Mouse (Mus musculus): Measurements from ENCODE around the gene Loxl4. TPM values are rescaled to one million over a fixed set of nuclear protein-coding genes. Genes with fewer than 3 reads are reported as not detected.

The Loxl4 gene
- polyA plus RNA-seq, 1 experiment from 2014 or later: 0.43 TPM

- Histone ChIP-seq H3K4me1 (replicated peaks) (no peaks in the 10 kb centered on the region), H3K27me3 (no peaks in the 10 kb centered on the region), H3K9ac (replicated peaks) (no peak overlapping the region), H3K9me3 (no peaks in the 10 kb centered on the region), H3K36me3 (peaks cover 16% of the 10 kb centered on the region; the same call in 1 of the 2 replicates), H3K4me3 (replicated peaks) (no peak overlapping the region), H3K4me2 (no peak overlapping the region), H3K27ac (no peak overlapping the region)
- no peak for ATAC-seq (ENCODE audit: insufficient number of reproducible peaks, insufficient read depth, low FRiP score, low TSS enrichment, low read depth)
- 98% methylated on average over 4 of the region's 4 CpGs for WGBS
Measured at GRCm38 (mm10) chr19:42566283-42567019, 46.2 kb downstream of the Loxl4 start.

- Histone ChIP-seq H3K27ac (no peak overlapping the region), H3K36me3 (peaks cover 16% of the 10 kb centered on the region; the same call in 1 of the 2 replicates), H3K4me2 (no peak overlapping the region), H3K9me3 (no peaks in the 10 kb centered on the region), H3K4me3 (replicated peaks) (no peak overlapping the region), H3K27me3 (no peaks in the 10 kb centered on the region), H3K4me1 (replicated peaks) (no peaks in the 10 kb centered on the region), H3K9ac (replicated peaks) (no peak overlapping the region)
- WGBS: 90% methylated on average over 3 of the region's 3 CpGs
- ATAC-seq (ENCODE audit: insufficient number of reproducible peaks, insufficient read depth, low FRiP score, low TSS enrichment, low read depth): no peak
Measured at GRCm38 (mm10) chr19:42563726-42564270, 48.8 kb downstream of the Loxl4 start.

- no peak overlapping the region for H3K9ac ChIP-seq (replicated peaks)
- H3K9me3 ChIP-seq: no peaks in the 10 kb centered on the region
- no peak overlapping the region for H3K4me3 ChIP-seq (replicated peaks)
- WGBS: 90% methylated on average over 3 of the region's 3 CpGs
- ATAC-seq (ENCODE audit: insufficient number of reproducible peaks, insufficient read depth, low FRiP score, low TSS enrichment, low read depth): no peak
- H3K4me2 ChIP-seq: no peak overlapping the region
- no peak overlapping the region for H3K27ac ChIP-seq
- H3K27me3 ChIP-seq: no peaks in the 10 kb centered on the region
- peaks cover 16% of the 10 kb centered on the region; the same call in 1 of the 2 replicates for H3K36me3 ChIP-seq
- no peaks in the 10 kb centered on the region for H3K4me1 ChIP-seq (replicated peaks)
Measured at GRCm38 (mm10) chr19:42562981-42563380, 49.6 kb downstream of the Loxl4 start.

- peaks cover 16% of the 10 kb centered on the region; the same call in 1 of the 2 replicates for H3K36me3 ChIP-seq
Measured at GRCm38 (mm10) chr19:42561991-42562390, 50.6 kb downstream of the Loxl4 start.

GRCm38 (mm10) chr19:42558701-42559100 is 53.9 kb downstream of the Loxl4 start:
- Histone ChIP-seq H3K27me3 (no peaks in the 10 kb centered on the region), H3K4me3 (replicated peaks) (no peak overlapping the region), H3K9ac (replicated peaks) (no peak overlapping the region), H3K36me3 (peaks cover 12% of the 10 kb centered on the region; the same call in 1 of the 2 replicates), H3K4me1 (replicated peaks) (no peaks in the 10 kb centered on the region), H3K27ac (no peak overlapping the region), H3K9me3 (no peaks in the 10 kb centered on the region), H3K4me2 (no peak overlapping the region)
- no peak for ATAC-seq (ENCODE audit: insufficient number of reproducible peaks, insufficient read depth, low FRiP score, low TSS enrichment, low read depth)
- WGBS: 76% methylated on average over 3 of the region's 3 CpGs

More at GRCm38 (mm10) chr19:42561991-42562390, 50.6 kb downstream of the Loxl4 start:
- ATAC-seq (ENCODE audit: insufficient number of reproducible peaks, insufficient read depth, low FRiP score, low TSS enrichment, low read depth): no peak
- Histone ChIP-seq H3K4me2 (no peak overlapping the region), H3K9me3 (no peaks in the 10 kb centered on the region), H3K27ac (no peak overlapping the region), H3K4me1 (replicated peaks) (no peaks in the 10 kb centered on the region), H3K4me3 (replicated peaks) (no peak overlapping the region), H3K27me3 (no peaks in the 10 kb centered on the region), H3K9ac (replicated peaks) (no peak overlapping the region)
- WGBS: 91% methylated on average over 1 of the region's 1 CpGs

Other genes starting within 250 kb of the Loxl4 start
- 3.5 and 4.6 TPM in 2 replicates for gene Crtac1, start 181.0 kb downstream of the Loxl4 start, polyA plus RNA-seq (2016; fragmentation: Nextera tagmentation; extraction: Ambion mirVana)
- 24.3 and 29.1 TPM in 2 replicates for gene R3hcc1l, start 94.1 kb downstream of the Loxl4 start, polyA plus RNA-seq (2016; fragmentation: Nextera tagmentation; extraction: Ambion mirVana)
- 1.2 and 1.4 TPM in 2 replicates for gene Pyroxd2, start 140.0 kb upstream of the Loxl4 start, polyA plus RNA-seq (2016; fragmentation: Nextera tagmentation; extraction: Ambion mirVana)
- gene Hps1, start 167.2 kb upstream of the Loxl4 start, polyA plus RNA-seq (2016; fragmentation: Nextera tagmentation; extraction: Ambion mirVana): 14.5 and 15.4 TPM in 2 replicates

All from limb, embryonic 12.5 days (tissue).